Mouse (Mus musculus): ENCODE data around the gene Depdc5. TPM values are rescaled to one million over a fixed set of nuclear protein-coding genes. Genes with fewer than 3 reads are reported as not detected.
A peak's percentile ranks its signal among the peaks of the same experiment; 100 is the strongest.

Gene Depdc5
- polyA plus RNA-seq, 1 experiment from 2014 or later, result 14.4 TPM

DNA sequence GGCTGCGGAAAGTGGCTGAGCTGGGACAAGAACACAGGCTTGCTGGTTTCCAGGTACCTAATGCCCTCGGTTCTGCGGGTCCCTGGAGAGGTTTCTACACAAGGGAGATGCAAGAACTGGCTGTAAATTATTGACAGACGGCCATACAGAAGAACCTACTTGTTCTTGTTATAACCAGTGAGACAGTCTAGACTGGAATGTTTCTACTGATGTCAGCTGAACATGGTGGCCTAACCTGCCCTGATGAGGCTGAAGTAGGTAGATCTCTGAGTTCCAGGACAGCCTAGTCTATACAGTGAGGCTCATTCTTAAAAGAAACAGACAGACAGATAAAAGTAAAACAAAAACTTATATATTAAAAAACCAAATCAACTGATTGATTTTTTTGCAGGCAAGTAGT is 140.6 kb downstream of the Depdc5 start:
- H3K9ac ChIP-seq, result no peak overlapping the region
- H3K4me2 ChIP-seq, result no peak overlapping the region
- no peak overlapping the region for H3K27ac ChIP-seq
- ATAC-seq, result no peak
- H3K4me1 ChIP-seq, result no peaks in the 10 kb centered on the region; the same call in 1 of the 2 replicates
- WGBS (ENCODE audit: insufficient replicate concordance), result 59% methylated on average over 4 of the region's 4 CpGs
- peaks cover 10% of the 10 kb centered on the region; the same call in 1 of the 2 replicates for H3K27me3 ChIP-seq (replicated peaks)
- H3K36me3 ChIP-seq, result no peaks in the 10 kb centered on the region
- no peak overlapping the region for H3K4me3 ChIP-seq
- no peaks in the 10 kb centered on the region for H3K9me3 ChIP-seq (replicated peaks)

DNA sequence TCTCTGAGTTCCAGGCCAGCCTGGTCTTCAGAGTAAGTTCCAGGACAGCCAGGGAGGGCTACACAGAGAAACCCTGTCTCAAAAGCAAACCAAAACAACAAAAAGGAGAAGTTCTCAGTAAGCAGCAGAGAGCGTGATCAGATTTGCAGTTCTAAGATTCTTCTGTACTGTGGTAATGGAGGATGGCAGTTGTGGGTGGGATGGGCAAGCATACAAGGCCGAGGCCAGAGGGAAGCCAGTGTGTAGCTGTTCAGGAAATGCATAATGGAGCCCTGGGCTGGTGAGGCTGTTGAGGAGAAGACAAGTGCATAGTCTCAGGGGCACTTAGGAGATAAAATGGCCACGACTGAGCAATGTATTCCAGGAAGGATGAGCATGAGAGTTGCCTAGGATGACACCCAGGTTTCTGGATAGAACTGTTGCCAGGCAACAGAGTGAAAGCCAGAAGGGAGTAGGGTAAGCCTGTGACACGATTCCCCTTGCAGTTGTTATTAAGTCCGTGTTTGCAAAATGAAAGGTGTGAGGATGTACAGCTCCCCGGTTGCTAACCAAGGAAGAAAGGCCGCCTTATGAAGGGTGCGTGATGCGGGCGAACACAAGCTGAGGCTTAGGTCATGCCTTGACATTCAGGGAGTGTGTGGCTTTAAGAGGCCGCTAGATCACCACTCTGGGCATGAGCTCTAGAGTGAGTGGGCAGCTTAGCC is 142.1 kb downstream of the Depdc5 start:
- peaks cover 7% of the 10 kb centered on the region for H3K27me3 ChIP-seq (replicated peaks)
- H3K4me3 ChIP-seq, result no peak overlapping the region
- 62% methylated on average over 11 of the region's 11 CpGs for WGBS (ENCODE audit: insufficient replicate concordance)
- no peak for ATAC-seq
- no peak overlapping the region for H3K9ac ChIP-seq
- no peaks in the 10 kb centered on the region for H3K36me3 ChIP-seq
- no peak overlapping the region for H3K27ac ChIP-seq
- no peak overlapping the region for H3K4me2 ChIP-seq
- H3K4me1 ChIP-seq, result peaks cover 8% of the 10 kb centered on the region; the same call in 1 of the 2 replicates
- H3K9me3 ChIP-seq (replicated peaks), result no peaks in the 10 kb centered on the region

DNA sequence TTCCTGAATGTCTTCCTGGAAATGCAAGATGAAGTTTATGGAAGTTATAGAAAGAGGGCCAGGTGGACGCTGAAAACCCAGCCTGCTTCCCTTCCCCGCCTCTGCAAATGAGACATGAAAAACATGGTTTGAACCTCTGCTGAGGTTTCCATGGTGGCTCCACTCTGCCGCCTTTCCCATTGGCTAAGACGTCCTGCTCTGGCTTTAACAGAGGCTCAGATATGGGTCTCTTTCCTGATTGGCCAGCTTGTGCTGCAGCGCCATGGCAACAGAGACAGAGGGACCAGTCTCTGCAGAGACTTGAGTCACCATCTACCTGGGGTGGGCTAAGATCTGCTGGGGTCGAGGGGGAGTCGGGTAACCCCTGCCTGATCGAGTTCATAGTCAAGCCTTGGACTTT is 143.2 kb downstream of the Depdc5 start:
- H3K9me3 ChIP-seq (replicated peaks), result no peaks in the 10 kb centered on the region
- H3K27ac ChIP-seq, result no peak overlapping the region
- H3K4me3 ChIP-seq, result no peak overlapping the region
- peaks cover 12% of the 10 kb centered on the region for H3K27me3 ChIP-seq (replicated peaks)
- H3K4me2 ChIP-seq, result no peak overlapping the region
- ATAC-seq, result no peak
- 43% methylated on average over 8 of the region's 8 CpGs for WGBS (ENCODE audit: insufficient replicate concordance)
- no peaks in the 10 kb centered on the region for H3K36me3 ChIP-seq
- peaks cover 14% of the 10 kb centered on the region; the same call in 1 of the 2 replicates for H3K4me1 ChIP-seq
- no peak overlapping the region for H3K9ac ChIP-seq

DNA sequence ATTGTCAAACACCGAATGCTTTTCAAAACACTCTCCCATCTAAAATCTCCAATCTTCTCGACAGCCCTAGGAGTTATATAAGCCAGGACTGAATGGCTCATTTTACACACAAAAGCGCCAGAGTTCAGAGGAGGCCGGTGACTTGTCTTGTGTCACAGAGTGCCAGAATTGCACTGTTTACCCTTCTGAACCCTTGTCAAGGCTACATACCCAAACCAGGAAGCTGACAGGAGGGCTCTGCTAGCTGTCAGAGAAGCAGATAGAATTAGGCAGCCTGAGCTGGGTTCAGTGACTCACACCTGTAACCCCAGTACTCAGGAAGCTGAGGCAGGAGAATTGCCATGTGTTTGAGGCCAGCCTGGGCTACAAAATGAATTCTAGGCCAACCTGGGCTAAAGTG is 143.9 kb downstream of the Depdc5 start:
- ATAC-seq, result no peak
- WGBS (ENCODE audit: insufficient replicate concordance), result 61% methylated on average over 4 of the region's 4 CpGs

DNA sequence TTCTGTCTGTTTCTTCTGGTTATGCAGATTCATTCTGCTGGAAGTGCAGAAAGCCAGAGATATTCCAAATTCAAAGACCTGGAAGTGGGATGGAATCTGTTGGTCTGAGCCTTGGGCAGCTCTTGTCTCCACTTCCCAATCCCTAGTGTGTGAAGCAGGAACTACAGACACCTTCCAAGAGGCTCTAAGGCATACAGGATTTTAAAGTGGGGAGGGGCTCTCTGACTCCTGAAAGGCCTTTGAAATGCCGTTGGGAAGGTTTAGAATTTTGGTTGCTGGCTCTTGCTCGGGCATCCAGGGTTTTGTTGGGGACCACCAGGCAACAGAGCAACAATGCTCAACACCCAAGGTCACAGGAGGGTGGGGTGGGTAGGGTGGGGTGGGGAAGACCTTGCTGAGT is 145.8 kb downstream of the Depdc5 start:
- no peak overlapping the region for H3K4me2 ChIP-seq
- no peak overlapping the region for H3K4me3 ChIP-seq
- peaks cover 20% of the 10 kb centered on the region; the same call in 1 of the 2 replicates for H3K4me1 ChIP-seq
- 55% methylated on average over 2 of the region's 2 CpGs for WGBS (ENCODE audit: insufficient replicate concordance)
- no peak overlapping the region for H3K27ac ChIP-seq
- H3K9ac ChIP-seq, result no peak overlapping the region
- no peak for ATAC-seq
- peaks cover 25% of the 10 kb centered on the region for H3K27me3 ChIP-seq (replicated peaks)
- no peaks in the 10 kb centered on the region for H3K36me3 ChIP-seq
- H3K9me3 ChIP-seq (replicated peaks), result no peaks in the 10 kb centered on the region

More for the DNA sequence above, 143.9 kb downstream of the Depdc5 start:
- Histone ChIP-seq H3K4me2 (no peak overlapping the region), H3K4me1 (peaks cover 20% of the 10 kb centered on the region; the same call in 1 of the 2 replicates), H3K36me3 (no peaks in the 10 kb centered on the region), H3K9ac (no peak overlapping the region), H3K27me3 (replicated peaks) (peaks cover 16% of the 10 kb centered on the region), H3K9me3 (replicated peaks) (no peaks in the 10 kb centered on the region), H3K4me3 (no peak overlapping the region), H3K27ac (no peak overlapping the region)

DNA sequence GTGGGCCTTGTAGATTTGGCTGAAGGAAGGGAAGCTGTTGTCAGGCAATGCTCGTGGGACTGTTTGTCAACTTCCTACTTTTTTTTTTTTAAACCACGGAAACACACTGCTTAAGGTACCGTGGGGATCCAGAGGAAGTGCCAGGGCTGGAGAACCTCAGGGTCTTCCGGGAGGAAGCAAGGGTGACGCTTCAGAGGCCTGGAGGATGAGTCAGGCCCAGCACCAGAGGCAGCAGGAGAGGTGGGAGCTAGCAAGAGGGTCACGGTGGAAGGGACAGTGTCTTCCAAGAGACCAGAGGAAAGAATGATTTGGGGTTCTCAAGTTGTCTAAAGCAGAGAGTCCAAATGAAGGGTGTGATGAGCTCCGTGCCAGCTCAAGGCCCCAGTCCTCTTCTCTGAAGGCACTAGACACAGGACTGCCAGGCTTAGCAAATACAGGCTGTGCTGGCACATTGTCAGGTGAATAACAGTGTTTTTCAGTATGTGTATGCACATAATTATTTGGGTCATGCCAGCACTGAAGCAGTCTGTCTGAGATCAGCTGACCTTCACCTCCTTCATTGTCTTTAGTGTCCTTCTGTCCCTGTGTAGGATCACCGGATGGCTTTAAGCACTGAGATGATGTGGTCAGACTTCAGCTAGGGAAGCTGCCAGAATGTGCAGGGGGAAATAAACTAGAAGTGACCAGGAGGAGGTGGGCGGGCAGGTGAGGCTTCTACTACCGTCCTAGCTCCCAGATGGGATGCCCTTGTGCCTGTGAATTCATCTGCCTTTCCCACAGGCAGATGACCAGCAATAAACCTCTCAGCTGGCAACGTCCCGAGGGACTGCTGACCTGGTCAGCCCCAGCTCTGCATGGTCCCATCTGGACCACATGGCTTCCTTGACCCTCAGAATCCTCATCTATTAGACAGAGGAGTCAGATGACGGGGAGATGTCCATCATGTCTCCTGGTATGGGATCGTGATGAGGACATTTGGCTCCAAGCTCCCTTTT is 146.6 kb downstream of the Depdc5 start:
- no peak for ATAC-seq
- Histone ChIP-seq H3K4me2 (no peak overlapping the region), H3K4me1 (peaks cover 21% of the 10 kb centered on the region), H3K4me3 (no peak overlapping the region), H3K9ac (no peak overlapping the region), H3K9me3 (replicated peaks) (no peaks in the 10 kb centered on the region), H3K27me3 (replicated peaks) (peaks cover 25% of the 10 kb centered on the region), H3K36me3 (no peaks in the 10 kb centered on the region), H3K27ac (0 out of 2 replicates have a peak overlapping the region, but pooled peaks have one; percentile 1)
- 49% methylated on average over 14 of the region's 14 CpGs for WGBS (ENCODE audit: insufficient replicate concordance)

DNA sequence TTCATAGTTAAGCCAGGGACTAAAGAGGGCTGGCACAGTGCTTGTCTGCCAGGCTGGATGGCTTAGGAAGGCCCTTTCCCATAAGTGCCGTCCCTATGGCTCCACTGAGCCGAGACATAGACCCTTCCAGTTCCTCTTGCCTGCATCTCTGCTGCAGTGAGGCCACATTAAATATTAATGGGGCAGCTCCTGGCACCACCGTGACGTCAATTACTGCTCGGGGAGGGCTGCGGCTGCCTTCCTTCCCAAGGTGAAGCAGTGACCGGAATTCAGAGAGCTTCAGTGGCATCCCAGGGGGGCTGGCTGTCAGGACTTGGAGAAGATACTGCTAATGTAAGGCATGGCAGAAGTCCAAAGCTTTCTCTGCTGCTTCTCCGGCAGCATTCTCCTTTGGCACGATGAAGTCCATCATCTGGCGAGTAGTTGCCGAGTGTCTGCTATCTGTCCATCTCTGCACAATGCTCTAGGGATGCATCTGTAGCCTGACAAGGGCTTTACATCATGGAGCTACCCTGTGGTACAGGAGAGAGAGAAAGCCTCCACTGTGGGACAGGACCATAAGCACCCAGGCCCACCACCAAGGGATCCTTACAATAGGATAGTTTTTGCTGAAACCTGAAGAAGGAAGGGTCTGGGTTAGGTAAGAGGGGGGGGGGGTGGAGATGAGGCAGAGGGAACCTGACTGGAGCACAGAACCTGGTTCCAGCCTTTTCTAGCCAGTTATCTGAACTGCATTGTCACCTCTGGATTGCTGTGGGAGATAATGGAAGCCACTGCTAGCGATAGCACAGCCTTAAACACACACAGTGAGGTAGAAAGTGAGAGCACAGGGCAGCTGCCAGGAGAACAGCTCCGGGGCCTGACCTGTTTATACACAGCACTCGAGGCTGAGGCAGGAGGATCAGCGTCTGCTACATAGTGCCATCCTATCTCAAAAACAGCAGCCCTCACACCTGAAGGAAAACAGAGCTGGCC is 147.9 kb downstream of the Depdc5 start:
- H3K4me3 ChIP-seq, result no peak overlapping the region
- no peak for ATAC-seq
- H3K27ac ChIP-seq, result no peak overlapping the region
- no peak overlapping the region for H3K4me2 ChIP-seq
- H3K9ac ChIP-seq, result no peak overlapping the region
- H3K36me3 ChIP-seq, result no peaks in the 10 kb centered on the region
- peaks cover 25% of the 10 kb centered on the region for H3K27me3 ChIP-seq (replicated peaks)
- H3K4me1 ChIP-seq, result peaks cover 33% of the 10 kb centered on the region
- 67% methylated on average over 15 of the region's 15 CpGs for WGBS (ENCODE audit: insufficient replicate concordance)
- no peaks in the 10 kb centered on the region for H3K9me3 ChIP-seq (replicated peaks)

DNA sequence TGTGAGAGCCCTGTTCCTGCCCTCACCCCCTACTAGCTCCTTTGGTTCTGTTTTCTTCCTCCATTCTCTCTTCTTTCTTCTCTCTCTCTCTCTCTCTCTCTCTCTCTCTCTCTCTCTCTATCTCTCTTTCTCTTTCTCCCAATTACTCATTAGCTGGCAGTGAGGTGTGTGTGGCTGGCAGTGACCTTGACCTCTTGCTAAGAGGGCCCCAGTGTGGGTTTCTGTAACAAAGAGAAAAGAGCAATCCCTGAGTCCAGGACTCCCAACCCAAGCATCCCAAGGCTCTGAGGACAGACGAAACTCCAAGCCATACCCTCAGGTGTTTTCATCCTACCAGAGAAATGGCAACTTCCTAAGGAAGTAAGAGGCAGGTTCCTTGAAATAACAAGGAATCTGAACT is 150.6 kb downstream of the Depdc5 start:
- Histone ChIP-seq H3K9ac (no peak overlapping the region), H3K27ac (no peak overlapping the region), H3K36me3 (no peaks in the 10 kb centered on the region), H3K4me2 (no peak overlapping the region), H3K4me3 (no peak overlapping the region), H3K9me3 (replicated peaks) (no peaks in the 10 kb centered on the region), H3K27me3 (replicated peaks) (peaks cover 25% of the 10 kb centered on the region), H3K4me1 (peaks cover 49% of the 10 kb centered on the region)
- WGBS (ENCODE audit: insufficient replicate concordance), result 63% methylated on average over 1 of the region's 1 CpGs
- no peak for ATAC-seq

DNA sequence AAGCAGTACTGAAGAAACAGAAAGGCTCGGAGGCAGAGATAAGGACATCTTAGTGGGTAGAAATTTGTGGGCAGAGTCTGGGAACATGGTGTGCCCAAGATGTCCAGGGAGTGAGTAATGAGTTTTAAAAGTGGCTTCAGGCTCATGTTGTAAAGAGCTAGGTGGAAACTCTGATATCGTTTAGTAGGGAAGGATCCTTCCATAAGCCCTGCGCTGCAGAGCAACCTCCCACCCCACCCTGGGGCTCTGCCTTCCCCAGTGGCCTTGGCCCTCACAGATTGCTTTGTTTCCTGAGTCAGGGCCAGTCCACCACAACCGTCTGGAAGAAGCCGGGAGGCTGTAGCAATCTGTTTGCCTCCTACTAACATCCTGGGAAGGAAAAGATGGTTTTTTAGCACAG is 152.1 kb downstream of the Depdc5 start:
- no peak overlapping the region for H3K4me3 ChIP-seq
- no peak overlapping the region for H3K9ac ChIP-seq
- peaks cover 50% of the 10 kb centered on the region for H3K4me1 ChIP-seq
- ATAC-seq, result no peak
- peaks cover 24% of the 10 kb centered on the region for H3K27me3 ChIP-seq (replicated peaks)
- H3K36me3 ChIP-seq, result peaks cover 3% of the 10 kb centered on the region
- H3K4me2 ChIP-seq, result no peak overlapping the region
- H3K9me3 ChIP-seq (replicated peaks), result no peaks in the 10 kb centered on the region
- WGBS (ENCODE audit: insufficient replicate concordance), result 31% methylated on average over 5 of the region's 5 CpGs
- no peak overlapping the region for H3K27ac ChIP-seq

DNA sequence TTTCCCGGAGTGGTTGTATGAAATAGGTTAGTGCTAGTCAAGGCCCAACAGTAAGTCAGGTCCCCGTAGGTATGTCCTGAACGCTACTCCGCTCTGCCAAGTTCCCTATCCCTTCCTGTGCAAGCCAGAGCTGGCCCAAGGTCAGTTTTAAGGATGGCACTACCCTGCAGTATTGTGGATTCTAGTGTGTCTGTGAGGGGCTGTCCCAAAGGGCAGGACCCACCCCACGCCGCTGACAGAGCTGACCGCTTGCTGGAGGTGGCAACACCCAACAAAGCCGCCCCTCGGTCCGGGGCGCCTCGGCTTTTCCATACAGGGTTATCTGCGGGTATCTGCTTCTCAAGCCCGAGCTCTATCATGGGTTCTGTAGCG is 154.7 kb downstream of the Depdc5 start:
- peak overlapping the region; percentile 98 for H3K9ac ChIP-seq
- H3K27ac ChIP-seq, result peak overlapping the region; percentile 100
- peaks cover 6% of the 10 kb centered on the region; the same call in 1 of the 2 replicates for H3K27me3 ChIP-seq (replicated peaks)
- no peak; the same call in 1 of the 2 replicates for ATAC-seq
- peak overlapping the region; percentile 76 for H3K4me3 ChIP-seq
- WGBS (ENCODE audit: insufficient replicate concordance), result 3% methylated on average over 15 of the region's 15 CpGs
- peaks cover 62% of the 10 kb centered on the region for H3K4me1 ChIP-seq
- no peaks in the 10 kb centered on the region for H3K9me3 ChIP-seq (replicated peaks)
- peaks cover 26% of the 10 kb centered on the region for H3K36me3 ChIP-seq
- peak overlapping the region; percentile 95 for H3K4me2 ChIP-seq

All from liver, embryonic 12.5 days (tissue).